21 mouse cellular contexts compared by ENCODE assay signal in genomic region chr10:98676907-98677306, GRCm38 (mm10).
A peak's percentile ranks its signal among the peaks of the same experiment; 100 is the strongest.
DNase-seq lines count a peak whose midpoint lies in the region; ATAC-seq lines count a peak whose summit lies in the region.
"Had no signal": no experiment of that assay in that cellular context is flagged by ENCODE, and none has a peak within 500 bp of the region (broad histone marks: within the 10 kb centered on the region; RNA-seq: fewer than 3 reads in every experiment).

No protein-coding gene starts in this region.

- H3K4me1 ChIP-seq in intestine, embryonic 15.5 days (replicated peaks) = 0 out of 2 replicates have a peak, but pooled peaks cover 4% of the 10 kb centered on the region
- H3K4me1 ChIP-seq: embryonic facial prominence, embryonic 13.5 days; heart, embryonic 15.5 days had no signal

- 57% methylated on average over 2 of the region's 2 CpGs for WGBS in intestine, embryonic 15.5 days

- no peaks in the 10 kb centered on the region for H3K9me3 ChIP-seq in intestine, embryonic 15.5 days
- H3K9me3 ChIP-seq: embryonic facial prominence, embryonic 13.5 days; heart, embryonic 15.5 days had no signal

- H3K36me3 ChIP-seq in intestine, embryonic 15.5 days = no peaks in the 10 kb centered on the region
- H3K36me3 ChIP-seq: embryonic facial prominence, embryonic 13.5 days; heart, embryonic 15.5 days had no signal

- no peaks in the 10 kb centered on the region for H3K27me3 ChIP-seq in intestine, embryonic 15.5 days (replicated peaks)
- H3K27me3 ChIP-seq: CH12.LX; embryonic facial prominence, embryonic 13.5 days; heart, embryonic 15.5 days had no signal

- H3K4me2 ChIP-seq in intestine, embryonic 15.5 days (replicated peaks) = no peak overlapping the region
- H3K4me2 ChIP-seq: embryonic facial prominence, embryonic 13.5 days; heart, embryonic 11.5 days; heart, embryonic 15.5 days; hindbrain, embryonic 14.5 days had no signal

- H3K4me3 ChIP-seq in intestine, embryonic 15.5 days (replicated peaks) = no peak overlapping the region
- H3K4me3 ChIP-seq: embryonic facial prominence, embryonic 13.5 days; gastrocnemius, adult 2 months; heart, embryonic 15.5 days had no signal

- no peak overlapping the region for H3K9ac ChIP-seq in intestine, embryonic 15.5 days
- H3K9ac ChIP-seq: embryonic facial prominence, embryonic 13.5 days; heart, embryonic 15.5 days; hindbrain, embryonic 14.5 days had no signal

- ATAC-seq in intestine, embryonic 15.5 days = peak; percentile 66
- ATAC-seq: forebrain, embryonic 14.5 days had no signal

- no peak overlapping the region for H3K27ac ChIP-seq in intestine, embryonic 15.5 days
- H3K27ac ChIP-seq: embryonic facial prominence, embryonic 13.5 days; gastrocnemius, adult 2 months; heart, embryonic 15.5 days; hindbrain, embryonic 14.5 days had no signal

- DNase-seq in lung, postnatal 36 days = peak; percentile 16
- no peak for DNase-seq in lung, postnatal 4 days
- peak; percentile 21 for DNase-seq in adipocyte (ENCODE audit: low spot score)
- no peak for DNase-seq in yolk sac, embryonic 10.5 days (ENCODE audit: low spot score)
- no peak for DNase-seq in heart, adult 9 months (ENCODE audit: low spot score in 2 of 2)
- no peak for DNase-seq in thymus, postnatal 36 days
- DNase-seq: adrenal gland, postnatal 10 days; cerebellum, adult 11 months; cerebellum, adult 8-10 months; cerebellum, postnatal 25 days; gastrocnemius, adult 2 months; gastrocnemius, postnatal 25 days; heart, adult 18-20 months; heart, postnatal 14 days had no signal

Comparison
In these comparisons a context has a peak if more than half of its experiments do, and no peak if none do; other contexts are left out.
1. DNase-seq: peak in lung, postnatal 36 days (single experiment) and adipocyte (single experiment); none in lung, postnatal 4 days (0 of 2), yolk sac, embryonic 10.5 days (single experiment), heart, adult 9 months (0 of 2) and thymus, postnatal 36 days (0 of 2).